Mouse (Mus musculus): ENCODE measurements at regions not wholly inside any gene's neighbourhood (a gene's known extent, or its start where the extent isn't known, plus 50 kb on each side); places are given as distances from the start of the nearest gene placed in this dataset.

DNA sequence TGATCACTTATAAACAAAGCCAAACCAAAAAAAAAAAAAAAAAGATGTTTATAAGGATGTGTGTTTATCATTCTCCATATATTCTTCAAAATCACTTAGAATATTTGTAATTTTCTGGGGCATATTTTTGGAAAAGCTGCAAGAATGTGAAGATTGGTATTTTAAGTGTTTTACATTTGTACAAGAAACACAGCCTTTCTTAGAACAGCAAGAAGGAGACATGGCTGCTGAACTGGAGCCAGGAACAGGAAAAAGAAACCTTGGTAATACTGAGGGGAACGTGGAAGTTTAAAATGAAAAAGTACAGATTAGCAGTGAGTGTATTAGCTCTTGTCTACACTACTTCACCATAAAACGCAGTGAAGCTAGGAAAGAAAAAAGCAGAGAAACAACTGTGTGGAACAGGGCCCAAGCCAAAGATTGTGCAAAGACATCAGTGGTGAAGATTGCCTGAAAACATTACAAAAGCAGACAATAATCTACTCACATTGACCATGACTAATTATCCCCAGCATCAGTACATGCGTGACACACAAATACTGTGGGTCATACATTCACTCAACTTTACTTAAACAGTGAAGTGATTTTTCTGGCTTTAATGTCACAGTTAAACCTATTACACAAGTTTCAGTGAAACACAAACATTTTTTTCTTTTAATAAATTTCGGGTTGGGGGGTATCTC lies 122.8 kb upstream of the Vegfc start:
- no peak for DNase-seq (ENCODE audit: low spot score)

DNA sequence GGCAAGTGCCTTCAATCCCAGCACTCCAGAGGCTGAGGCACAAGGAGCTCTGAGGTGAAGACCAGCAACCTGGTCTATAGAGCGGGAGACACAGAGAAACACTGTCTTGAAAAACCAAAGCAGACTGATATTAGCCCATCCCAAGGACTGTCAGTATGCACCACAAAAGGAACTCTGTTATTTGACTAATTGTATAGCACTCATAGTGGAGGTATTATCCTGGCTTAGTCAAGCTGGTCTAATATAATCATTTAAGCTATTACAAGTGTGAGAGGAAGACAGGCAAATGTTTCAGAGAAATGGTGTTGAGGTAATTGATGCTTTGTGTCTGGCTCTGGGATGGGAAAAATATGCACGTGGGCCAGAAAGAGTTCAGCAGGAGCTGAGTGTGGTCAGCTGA lies 121.3 kb upstream of the Vegfc start:
- no peak for DNase-seq (ENCODE audit: low spot score)

DNA sequence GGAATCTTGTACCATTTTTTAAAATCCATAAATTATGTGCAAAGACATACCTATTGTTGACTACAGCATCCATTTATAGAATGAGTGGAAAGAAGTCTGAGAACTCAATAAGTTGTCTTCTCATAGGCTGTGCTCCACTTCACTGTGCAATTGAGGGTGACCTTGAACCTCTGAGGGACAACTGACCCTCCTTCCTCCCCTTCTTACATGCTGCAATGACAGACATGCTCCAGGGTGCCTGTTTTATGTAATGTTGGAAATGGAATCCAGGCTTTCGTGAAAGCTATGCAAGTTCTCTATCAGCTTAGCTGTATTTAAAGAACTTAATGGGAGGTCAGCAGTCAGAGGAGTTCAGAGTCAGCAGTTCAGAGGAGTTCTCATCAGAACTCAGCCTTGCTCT lies 118.9 kb upstream of the Vegfc start:
- DNase-seq (ENCODE audit: low spot score) = no peak

DNA sequence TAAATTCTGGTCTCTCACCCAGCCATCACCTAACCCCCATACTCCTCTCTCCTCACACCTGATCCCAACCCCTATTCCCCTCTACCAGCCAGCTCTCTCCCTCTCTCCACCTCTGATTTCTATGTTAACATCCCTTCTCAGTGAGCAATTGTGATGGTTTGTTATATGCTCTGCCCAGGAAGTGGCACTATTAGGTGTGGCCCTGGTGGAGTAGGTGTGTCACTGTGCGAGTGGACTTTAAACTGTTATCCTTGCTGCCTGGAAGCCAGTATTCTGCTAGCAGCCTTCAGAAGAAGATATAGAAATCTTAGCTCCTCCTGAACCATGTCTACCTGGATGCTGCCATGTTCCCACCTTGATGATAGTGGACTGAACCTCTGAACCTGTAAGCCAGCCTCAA lies 114.4 kb upstream of the Vegfc start:
- DNase-seq (ENCODE audit: low spot score) = no peak

DNA sequence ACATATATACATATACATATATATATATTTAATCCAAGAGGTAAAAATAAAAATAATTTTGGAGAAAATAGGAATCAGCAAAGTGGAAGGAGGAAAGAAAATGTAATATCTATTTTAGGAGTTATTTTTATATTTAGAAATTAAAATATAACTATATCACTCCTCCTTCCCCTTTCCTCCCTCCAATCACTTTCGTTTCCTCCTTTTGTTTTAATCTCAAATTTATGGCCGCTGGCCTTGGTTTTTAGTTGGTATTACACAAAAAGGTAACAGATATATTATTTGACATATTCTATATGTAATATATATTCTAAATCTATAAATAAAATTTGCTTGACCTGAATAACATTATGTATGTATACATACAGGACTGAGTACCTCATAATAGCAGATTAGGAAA lies 93.1 kb upstream of the Vegfc start:
- no peak for DNase-seq (ENCODE audit: low spot score)

DNA sequence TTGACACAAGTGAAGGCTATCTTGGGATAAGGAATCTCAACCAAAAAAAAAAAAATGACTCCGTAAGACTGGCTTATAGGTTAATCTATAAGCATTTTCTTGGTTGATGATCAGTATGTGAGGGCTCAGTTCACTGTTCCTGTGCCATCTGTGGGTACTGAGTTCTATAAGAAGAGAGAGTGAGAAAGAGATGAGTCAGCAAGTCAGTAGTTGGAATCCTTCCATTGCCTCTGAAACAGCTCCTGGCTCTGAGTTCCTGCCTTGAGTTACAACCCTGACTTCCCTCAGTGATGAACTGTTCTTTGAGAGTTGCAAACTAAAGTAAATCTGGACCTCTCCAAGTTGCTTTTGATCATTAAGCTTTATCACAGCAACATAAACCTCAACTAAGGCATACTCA lies 91.7 kb upstream of the Vegfc start:
- no peak for DNase-seq (ENCODE audit: low spot score)

DNA sequence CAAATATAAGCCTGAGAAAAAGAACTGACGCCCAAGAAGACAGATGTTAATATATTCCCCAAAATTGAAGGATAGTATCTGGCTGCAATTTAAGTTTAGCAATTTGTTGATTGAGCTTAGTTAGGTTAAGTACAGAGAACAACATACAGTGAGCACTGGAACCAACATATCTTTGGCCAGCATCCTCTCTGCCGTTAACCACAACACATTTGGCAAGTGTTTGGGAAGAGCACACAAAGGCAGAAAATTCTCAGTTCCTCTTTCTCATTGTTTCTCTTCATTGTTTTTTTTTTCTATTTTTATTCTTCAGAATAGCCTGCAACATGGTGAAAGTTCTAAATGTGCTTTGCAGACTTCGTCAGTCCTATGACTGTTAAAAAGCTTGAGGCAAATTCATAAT lies 83.2 kb upstream of the Vegfc start:
- no peak for DNase-seq (ENCODE audit: low spot score)

DNA sequence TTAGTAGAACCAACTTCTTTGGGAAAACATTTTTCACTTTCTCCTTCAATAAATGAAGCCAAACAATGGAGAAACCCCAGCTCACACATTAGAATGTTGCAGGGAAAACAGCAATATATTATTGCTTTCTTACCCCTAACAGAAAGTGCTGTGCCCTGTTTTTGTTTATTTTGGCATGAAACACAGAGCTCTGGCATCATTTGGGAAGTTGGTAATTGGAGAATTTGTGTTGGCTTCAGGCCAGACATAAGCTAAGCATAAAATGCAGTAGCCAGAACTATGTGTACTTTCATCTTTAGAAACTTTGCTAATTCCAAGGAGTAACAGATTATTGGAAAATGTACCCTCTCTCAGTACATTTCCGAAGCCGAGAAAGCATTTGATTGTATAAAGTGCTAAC lies 79.9 kb upstream of the Vegfc start:
- peak; percentile 1 for DNase-seq (ENCODE audit: low spot score)

DNA sequence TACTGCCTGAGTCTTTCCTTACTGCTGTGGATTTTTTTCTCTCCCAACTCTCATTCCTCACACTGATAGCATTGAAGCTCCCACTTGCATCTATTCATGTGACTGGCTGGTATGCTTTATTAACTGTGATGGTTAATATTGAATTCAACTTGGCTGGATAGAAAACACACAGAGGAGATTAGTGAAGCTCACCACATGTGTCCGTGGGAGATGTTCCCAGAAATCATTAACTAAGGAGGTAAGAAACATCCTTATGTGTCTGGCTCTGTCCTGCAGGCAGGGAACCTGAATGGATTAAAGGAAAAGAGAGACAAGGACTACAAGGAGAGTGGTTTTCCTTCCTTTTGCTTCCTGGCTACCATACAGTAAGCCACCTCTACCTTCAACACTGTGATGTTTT lies 74.5 kb upstream of the Vegfc start:
- no peak for DNase-seq (ENCODE audit: low spot score)

DNA sequence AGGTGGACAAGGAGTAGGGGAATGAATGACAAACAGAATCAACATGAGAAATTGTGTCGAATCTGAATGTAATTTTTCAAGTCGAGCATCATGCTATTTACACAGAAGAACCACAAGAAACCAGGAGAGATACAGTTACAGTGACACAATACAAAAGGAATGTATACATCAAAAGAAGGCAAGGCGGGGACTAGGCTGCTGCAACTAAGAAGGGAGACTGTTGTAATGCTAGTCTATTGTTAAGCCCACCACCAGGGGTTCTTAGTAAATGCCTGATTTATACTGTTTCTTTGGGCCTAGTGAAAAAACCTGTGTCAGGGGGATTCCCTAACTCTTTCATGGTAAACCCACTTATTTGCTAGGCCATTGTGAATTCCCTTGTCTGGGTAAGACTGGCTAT lies 63.3 kb upstream of the Vegfc start:
- no peak for DNase-seq (ENCODE audit: low spot score)

DNA sequence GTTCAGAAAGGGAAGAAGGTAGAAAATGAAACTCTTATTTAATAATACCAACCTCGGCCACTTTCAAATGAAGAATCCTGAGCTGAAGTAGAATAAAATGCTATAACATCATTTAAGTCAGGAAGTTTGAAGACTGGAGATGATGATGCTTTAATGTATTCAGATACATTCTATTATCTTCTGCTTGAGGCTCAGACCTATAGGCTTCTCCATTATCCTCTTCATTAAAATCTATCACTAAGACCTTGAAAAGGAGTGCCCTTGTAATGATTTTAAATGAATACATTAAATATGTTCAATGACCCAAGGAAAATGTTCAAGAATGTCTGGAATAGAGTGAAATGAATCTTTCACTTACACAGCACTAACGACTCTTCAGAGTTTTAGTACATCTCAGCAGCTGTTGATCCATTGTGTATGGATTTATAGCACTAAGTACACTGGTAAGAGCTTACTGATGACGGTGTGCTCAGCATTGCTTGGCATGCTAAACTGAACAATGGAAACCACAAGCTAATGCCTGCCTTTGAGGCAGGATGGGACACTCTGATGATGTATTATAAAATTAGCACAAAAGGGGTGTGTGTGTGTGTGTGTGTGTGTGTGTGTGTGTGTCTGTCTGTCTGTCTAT lies 58.8 kb upstream of the Vegfc start:
- no peak for DNase-seq (ENCODE audit: low spot score)

Data from lung, postnatal 25 days (tissue).